Mouse (Mus musculus) frontal cortex, postnatal 25 days (tissue): ENCODE data around the gene Elf1.

Experiments
- DNase-seq, 2 experiments: peaks; one replicate each; pipeline ENCODE4 v3.0.0; 2022; ENCODE audit warnings: low spot score in 2 of 2

The Elf1 gene

GRCm38 (mm10) chr14:79573482-79574191 is 92.6 kb downstream of the Elf1 start:
- no peak for DNase-seq

- DNase-seq = no peak
Measured at GRCm38 (mm10) chr14:79574361-79574760, 93.4 kb downstream of the Elf1 start.

- no peak for DNase-seq
Measured at GRCm38 (mm10) chr14:79583526-79584245, 102.7 kb downstream of the Elf1 start.

DNA sequence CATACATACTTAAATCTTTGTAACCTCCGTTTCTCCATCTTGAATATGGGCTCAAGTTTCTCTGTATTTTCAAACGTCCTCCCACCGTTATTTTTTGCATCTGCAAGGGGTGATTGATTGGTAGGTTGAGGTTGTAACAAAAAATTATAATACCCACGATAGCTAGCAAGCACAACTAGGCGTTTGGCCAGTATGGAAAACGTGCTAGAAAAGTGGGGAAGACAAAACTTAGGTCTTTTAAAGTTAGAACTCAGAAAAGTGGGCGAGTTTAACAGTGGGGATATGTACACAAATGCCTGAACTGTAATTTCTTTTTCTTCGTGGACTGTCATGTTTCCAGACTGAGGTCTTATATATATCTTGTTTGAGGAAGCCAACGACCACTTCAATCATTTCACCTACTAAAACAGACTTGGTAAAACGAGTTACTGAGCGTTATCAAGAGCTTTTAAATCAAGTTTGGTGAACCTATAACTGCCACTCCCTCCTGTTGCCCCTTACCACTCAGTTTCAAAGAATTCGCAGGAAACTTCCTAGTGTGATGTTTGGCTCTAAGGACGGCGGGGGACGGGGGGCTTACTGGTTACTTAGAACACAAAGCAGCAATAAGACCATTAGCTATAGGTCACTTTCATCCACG is 105.6 kb downstream of the Elf1 start:
- DNase-seq = no peak

- DNase-seq = peak; percentile 93 to 96
Measured at GRCm38 (mm10) chr14:79587139-79587851, 106.3 kb downstream of the Elf1 start, which contains the start of gene Sugt1. TSS of gene Sugt1 (plus strand) at chr14:79587691.

DNA sequence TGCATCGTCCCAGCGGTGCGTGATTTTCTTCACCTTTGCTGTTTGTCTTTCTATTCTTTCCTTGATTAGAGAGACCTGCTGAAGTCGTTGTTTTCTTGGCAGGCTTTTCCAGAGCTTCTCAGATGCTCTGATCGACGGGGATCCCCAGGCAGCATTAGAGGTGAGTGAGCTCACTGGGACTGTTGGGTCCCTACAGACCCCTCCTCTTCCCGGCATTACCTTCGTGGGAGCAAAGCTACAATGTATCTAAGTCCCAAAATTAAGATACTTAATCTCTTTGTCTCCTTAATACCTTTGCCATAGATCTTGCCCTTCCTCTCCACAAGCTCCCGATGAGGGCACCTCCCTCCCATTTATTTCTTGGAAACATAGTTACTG is 106.8 kb downstream of the Elf1 start:
- DNase-seq = no peak

GRCm38 (mm10) chr14:79588534-79588951 is 107.5 kb downstream of the Elf1 start:
- DNase-seq = no peak

DNA sequence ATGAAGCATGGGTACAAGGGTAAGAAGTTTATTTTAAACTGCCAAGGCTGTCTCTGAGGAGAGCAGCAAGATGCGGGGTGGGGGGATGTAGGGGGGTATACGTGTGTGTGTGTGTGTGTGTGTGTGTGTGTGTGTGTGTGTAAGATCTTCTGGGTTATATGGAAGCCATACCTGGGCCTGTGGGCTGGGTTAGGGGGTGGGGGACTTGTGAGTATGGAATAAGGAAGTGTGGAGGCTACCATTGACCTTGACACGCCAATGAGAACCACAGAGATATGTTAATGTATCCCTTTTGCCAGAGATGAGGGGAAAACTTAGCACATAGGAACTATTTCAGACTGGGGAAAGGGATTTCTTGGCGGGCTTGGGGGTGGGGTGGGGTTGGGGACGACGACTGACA is 108.4 kb downstream of the Elf1 start:
- DNase-seq = no peak

DNA sequence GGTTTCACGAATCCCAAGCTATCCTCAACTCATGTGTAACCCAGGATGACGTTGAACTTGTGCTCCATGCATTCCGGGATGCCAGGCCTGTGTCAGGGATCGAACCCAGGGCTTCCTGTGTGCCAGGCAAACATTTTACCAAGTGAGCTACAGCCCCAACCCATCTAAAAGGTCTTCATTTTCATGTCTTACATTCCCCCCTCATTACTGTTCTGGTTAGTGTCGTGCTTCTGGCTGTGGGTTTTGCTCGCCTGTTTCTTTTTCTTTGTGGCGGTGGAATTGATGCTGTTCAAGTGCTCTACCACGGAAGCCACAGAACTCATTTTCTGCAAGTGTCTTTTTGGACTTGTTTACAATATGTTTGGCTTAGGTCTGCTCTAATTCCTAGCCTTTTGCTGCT is 109.9 kb downstream of the Elf1 start:
- DNase-seq = no peak

DNA sequence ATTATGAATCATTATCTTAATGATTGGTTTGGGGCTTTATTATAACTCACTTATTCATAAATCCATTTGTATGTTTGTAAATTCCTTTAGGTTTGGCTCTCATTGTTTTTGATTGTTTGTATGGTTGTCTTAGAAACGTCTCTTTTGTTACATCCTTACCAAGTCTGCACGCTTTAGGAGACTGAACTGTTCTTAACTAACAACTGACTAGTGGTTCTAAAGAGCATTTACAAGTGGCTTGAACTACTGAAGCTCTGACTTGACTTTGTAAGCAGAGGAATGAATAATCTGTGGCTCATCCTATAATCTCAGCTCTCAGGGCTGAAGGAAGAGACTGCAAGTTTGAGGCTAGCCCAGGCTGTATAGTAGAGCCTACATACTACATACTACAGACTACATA is 110.6 kb downstream of the Elf1 start:
- DNase-seq = no peak

DNA sequence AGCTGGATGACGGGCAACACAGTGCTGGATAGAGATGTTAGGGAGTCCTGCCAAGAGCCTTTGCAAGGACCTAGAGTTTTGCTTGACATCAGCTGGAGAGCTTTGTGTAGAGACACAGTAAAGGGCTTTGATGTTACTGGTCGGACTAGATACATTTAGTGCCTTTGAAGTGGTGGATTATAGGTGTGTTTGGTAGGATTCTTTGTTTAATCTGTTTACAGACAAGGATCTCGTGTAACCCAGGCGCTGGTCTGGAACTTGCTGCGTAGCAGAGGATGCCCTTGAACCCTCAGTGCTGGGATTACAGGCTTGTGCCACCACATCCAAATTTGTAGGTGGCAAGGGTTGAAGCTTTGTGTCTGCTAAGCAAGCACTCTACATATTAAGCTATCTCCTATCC is 113.1 kb downstream of the Elf1 start:
- no peak for DNase-seq

GRCm38 (mm10) chr14:79596602-79597001 is 115.6 kb downstream of the Elf1 start:
- DNase-seq = no peak

DNA sequence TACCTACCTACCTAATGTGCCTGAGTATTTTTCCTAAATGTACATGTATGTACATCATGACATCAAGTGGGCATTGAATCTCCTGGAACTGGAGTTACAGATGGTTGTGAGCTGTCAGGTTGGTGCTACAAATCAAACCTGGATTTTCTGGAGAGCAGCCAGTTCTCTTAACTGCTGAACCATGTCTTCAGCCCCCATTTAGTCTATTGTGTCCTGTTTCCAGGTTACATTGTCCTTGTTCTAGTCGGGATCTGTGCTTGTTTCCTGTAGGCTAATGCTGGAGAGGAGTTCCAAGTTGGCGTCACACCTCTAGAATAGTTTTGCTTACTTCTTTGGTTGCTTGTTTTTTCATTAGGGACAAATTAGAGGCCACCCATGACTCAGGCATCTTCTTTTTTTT is 124.9 kb downstream of the Elf1 start:
- DNase-seq = no peak

GRCm38 (mm10) chr14:79606392-79606791 is 125.4 kb downstream of the Elf1 start:
- DNase-seq = no peak

DNA sequence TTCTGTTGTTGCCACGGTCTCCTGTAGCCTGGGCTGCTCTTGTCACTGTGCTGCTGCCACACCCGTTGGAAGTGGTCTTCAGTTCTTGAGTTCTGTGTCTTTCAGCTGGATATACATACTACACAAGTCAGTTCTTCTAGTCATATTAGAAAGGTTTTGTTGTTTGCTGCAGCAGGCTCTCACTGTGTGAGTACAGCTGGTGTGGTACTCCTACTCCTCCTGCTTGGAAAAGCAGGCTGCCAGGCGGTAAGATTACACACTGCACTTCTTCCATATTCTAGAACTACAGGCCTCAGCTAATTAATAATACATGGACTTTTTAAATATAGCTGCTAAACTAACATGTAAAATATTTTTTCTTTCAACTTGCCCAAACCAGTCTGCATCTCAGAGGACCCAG is 125.9 kb downstream of the Elf1 start:
- DNase-seq = no peak

DNA sequence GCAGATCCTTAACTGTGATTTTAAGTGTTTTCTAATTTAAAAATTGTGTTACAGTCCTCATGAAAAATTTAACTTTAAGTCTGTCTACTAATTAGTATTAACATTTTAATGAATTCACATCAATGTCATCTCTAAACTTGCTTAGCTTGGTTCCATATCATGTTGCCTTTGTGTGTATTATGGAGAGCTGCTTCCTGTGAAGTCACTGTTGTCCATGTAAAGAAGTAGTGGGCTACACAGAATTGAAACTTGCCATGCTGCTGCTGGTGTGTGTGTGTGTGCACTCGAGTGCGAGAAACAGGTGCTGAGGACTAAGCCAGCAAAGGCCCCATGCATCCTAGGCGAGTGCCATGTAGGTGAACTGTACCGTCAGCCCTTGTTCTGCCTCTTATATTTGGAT is 126.4 kb downstream of the Elf1 start:
- DNase-seq = no peak

GRCm38 (mm10) chr14:79608286-79608685 is 127.3 kb downstream of the Elf1 start:
- DNase-seq = no peak

GRCm38 (mm10) chr14:79617121-79617828 is 136.3 kb downstream of the Elf1 start:
- peak in 1 of 2 experiments; percentile 15 for DNase-seq

GRCm38 (mm10) chr14:79619802-79620201 is 138.8 kb downstream of the Elf1 start:
- DNase-seq = no peak

- no peak for DNase-seq
Measured at GRCm38 (mm10) chr14:79621143-79621542, 140.1 kb downstream of the Elf1 start.
